11 mouse cellular contexts compared by ENCODE assay signal in genomic region chr11:113182083-113182861, GRCm38 (mm10).
DNase-seq lines count a peak whose midpoint lies in the region; ATAC-seq lines count a peak whose summit lies in the region.
"Had no signal": no experiment of that assay in that cellular context is flagged by ENCODE, and none has a peak within 500 bp of the region (broad histone marks: within the 10 kb centered on the region; RNA-seq: fewer than 3 reads in every experiment).

No protein-coding gene starts in this region.

- no peak overlapping the region for H3K4me2 ChIP-seq in hindbrain, embryonic 11.5 days (replicated peaks; ENCODE audit: low read depth, low read length)
- H3K4me2 ChIP-seq in neural tube, embryonic 11.5 days (ENCODE audit: low read depth): no peak overlapping the region
- no peak overlapping the region for H3K4me2 ChIP-seq in neural tube, embryonic 15.5 days
- no peak overlapping the region for H3K4me2 ChIP-seq in forebrain, embryonic 13.5 days
- H3K4me2 ChIP-seq in neural tube, embryonic 14.5 days (ENCODE audit: low read depth, low read length): no peak overlapping the region
- H3K4me2 ChIP-seq: liver, embryonic 13.5 days; midbrain, embryonic 13.5 days had no signal

- ATAC-seq in hindbrain, embryonic 11.5 days (ENCODE audit: low FRiP score): no peak
- no peak for ATAC-seq in neural tube, embryonic 11.5 days (ENCODE audit: insufficient read depth, low FRiP score, low TSS enrichment)
- ATAC-seq in neural tube, embryonic 15.5 days (ENCODE audit: low FRiP score): no peak
- peak; percentile 68 for ATAC-seq in forebrain, embryonic 13.5 days
- peak; percentile 59; the same call in 1 of the 2 replicates for ATAC-seq in neural tube, embryonic 14.5 days (ENCODE audit: low read depth)
- ATAC-seq in CD4-positive, CD25-positive, alpha-beta regulatory T cell, adult 4 months: no peak
- ATAC-seq: midbrain, embryonic 13.5 days had no signal

- WGBS in hindbrain, embryonic 10.5 days: 67% methylated on average over 13 of the region's 13 CpGs
- WGBS in hindbrain, embryonic 11.5 days: 71% methylated on average over 13 of the region's 13 CpGs
- 67% methylated on average over 13 of the region's 13 CpGs for WGBS in neural tube, embryonic 11.5 days
- WGBS in neural tube, embryonic 15.5 days: 48% methylated on average over 13 of the region's 13 CpGs
- WGBS in forebrain, embryonic 13.5 days: 64% methylated on average over 13 of the region's 13 CpGs
- 49% methylated on average over 13 of the region's 13 CpGs for WGBS in neural tube, embryonic 14.5 days

- DNase-seq in hindbrain, embryonic 10.5 days (ENCODE audit: low spot score): no peak
- no peak for DNase-seq in hindbrain, embryonic 11.5 days (ENCODE audit: low spot score)
- DNase-seq in neural tube, embryonic 11.5 days (ENCODE audit: low spot score): peak; percentile 22
- DNase-seq in urinary bladder, adult 2 months (ENCODE audit: low spot score): no peak
- DNase-seq: gastrocnemius, postnatal 25 days; liver, embryonic 13.5 days had no signal

- peaks cover 31% of the 10 kb centered on the region for H3K27me3 ChIP-seq in hindbrain, embryonic 10.5 days (ENCODE audit: insufficient read depth, poor library complexity, severe bottlenecking)
- no peaks in the 10 kb centered on the region; the same call in 1 of the 2 replicates for H3K27me3 ChIP-seq in hindbrain, embryonic 11.5 days (ENCODE audit: control insufficient read depth, insufficient read depth, low read length)
- no peaks in the 10 kb centered on the region for H3K27me3 ChIP-seq in neural tube, embryonic 11.5 days (ENCODE audit: control insufficient read depth, insufficient read depth, low read length)
- H3K27me3 ChIP-seq in neural tube, embryonic 15.5 days (replicated peaks): no peaks in the 10 kb centered on the region
- H3K27me3 ChIP-seq in forebrain, embryonic 13.5 days: no peaks in the 10 kb centered on the region
- H3K27me3 ChIP-seq in neural tube, embryonic 14.5 days (ENCODE audit: control insufficient read depth, insufficient read depth, low read length): no peaks in the 10 kb centered on the region

- peaks cover 98% of the 10 kb centered on the region for H3K4me1 ChIP-seq in hindbrain, embryonic 10.5 days (replicated peaks)
- peaks cover 15% of the 10 kb centered on the region for H3K4me1 ChIP-seq in hindbrain, embryonic 11.5 days (replicated peaks; ENCODE audit: control insufficient read depth, insufficient read depth, low read length)
- H3K4me1 ChIP-seq in neural tube, embryonic 11.5 days (ENCODE audit: control insufficient read depth, insufficient read depth, low read length): peaks cover 38% of the 10 kb centered on the region
- peaks cover 48% of the 10 kb centered on the region for H3K4me1 ChIP-seq in neural tube, embryonic 15.5 days
- peaks cover 95% of the 10 kb centered on the region for H3K4me1 ChIP-seq in forebrain, embryonic 13.5 days
- peaks cover 22% of the 10 kb centered on the region for H3K4me1 ChIP-seq in neural tube, embryonic 14.5 days (ENCODE audit: control insufficient read depth, insufficient read depth, low read length)
- H3K4me1 ChIP-seq: liver, embryonic 13.5 days had no signal

- H3K9ac ChIP-seq in hindbrain, embryonic 11.5 days (ENCODE audit: low read depth, low read length): no peak overlapping the region
- no peak overlapping the region for H3K9ac ChIP-seq in neural tube, embryonic 11.5 days (ENCODE audit: low read length)
- H3K9ac ChIP-seq in neural tube, embryonic 15.5 days (replicated peaks): no peak overlapping the region
- H3K9ac ChIP-seq in forebrain, embryonic 13.5 days: no peak overlapping the region
- no peak overlapping the region for H3K9ac ChIP-seq in neural tube, embryonic 14.5 days (replicated peaks; ENCODE audit: low read depth, low read length)
- H3K9ac ChIP-seq: liver, embryonic 13.5 days; midbrain, embryonic 13.5 days had no signal

- H3K9me3 ChIP-seq in hindbrain, embryonic 10.5 days: no peaks in the 10 kb centered on the region
- no peaks in the 10 kb centered on the region for H3K9me3 ChIP-seq in hindbrain, embryonic 11.5 days (ENCODE audit: control insufficient read depth, low read length)
- no peaks in the 10 kb centered on the region for H3K9me3 ChIP-seq in neural tube, embryonic 11.5 days (ENCODE audit: control insufficient read depth, low read length)
- no peaks in the 10 kb centered on the region for H3K9me3 ChIP-seq in neural tube, embryonic 15.5 days (replicated peaks)
- H3K9me3 ChIP-seq in forebrain, embryonic 13.5 days (replicated peaks): no peaks in the 10 kb centered on the region
- no peaks in the 10 kb centered on the region for H3K9me3 ChIP-seq in neural tube, embryonic 14.5 days (ENCODE audit: control insufficient read depth, low read length)
- H3K9me3 ChIP-seq: liver, embryonic 13.5 days; midbrain, embryonic 13.5 days had no signal

- peak overlapping the region; percentile 66 for H3K27ac ChIP-seq in hindbrain, embryonic 10.5 days
- no peak overlapping the region for H3K27ac ChIP-seq in hindbrain, embryonic 11.5 days (ENCODE audit: low read depth, low read length)
- H3K27ac ChIP-seq in neural tube, embryonic 11.5 days (ENCODE audit: low read depth, low read length): no peak overlapping the region
- no peak overlapping the region for H3K27ac ChIP-seq in neural tube, embryonic 15.5 days (replicated peaks)
- H3K27ac ChIP-seq in forebrain, embryonic 13.5 days: peak overlapping the region; percentile 54
- no peak overlapping the region for H3K27ac ChIP-seq in neural tube, embryonic 14.5 days (ENCODE audit: low read depth, low read length)
- H3K27ac ChIP-seq: liver, embryonic 13.5 days; midbrain, embryonic 13.5 days had no signal

- H3K36me3 ChIP-seq in hindbrain, embryonic 10.5 days: no peaks in the 10 kb centered on the region
- H3K36me3 ChIP-seq in hindbrain, embryonic 11.5 days (ENCODE audit: control insufficient read depth, insufficient read depth, low read length): no peaks in the 10 kb centered on the region
- no peaks in the 10 kb centered on the region for H3K36me3 ChIP-seq in neural tube, embryonic 11.5 days (ENCODE audit: control insufficient read depth, insufficient read depth, low read length)
- no peaks in the 10 kb centered on the region for H3K36me3 ChIP-seq in neural tube, embryonic 15.5 days
- H3K36me3 ChIP-seq in forebrain, embryonic 13.5 days (ENCODE audit: poor library complexity, severe bottlenecking): no peaks in the 10 kb centered on the region
- no peaks in the 10 kb centered on the region for H3K36me3 ChIP-seq in neural tube, embryonic 14.5 days (ENCODE audit: control insufficient read depth, insufficient read depth, low read length)
- H3K36me3 ChIP-seq: liver, embryonic 13.5 days; midbrain, embryonic 13.5 days had no signal

- H3K4me3 ChIP-seq in hindbrain, embryonic 10.5 days: no peak overlapping the region
- no peak overlapping the region for H3K4me3 ChIP-seq in hindbrain, embryonic 11.5 days (ENCODE audit: low read depth, low read length)
- H3K4me3 ChIP-seq in neural tube, embryonic 11.5 days (ENCODE audit: low read depth, low read length): no peak overlapping the region
- H3K4me3 ChIP-seq in neural tube, embryonic 15.5 days (replicated peaks): no peak overlapping the region
- H3K4me3 ChIP-seq in forebrain, embryonic 13.5 days: no peak overlapping the region
- H3K4me3 ChIP-seq in neural tube, embryonic 14.5 days (ENCODE audit: low read depth, low read length): no peak overlapping the region
- H3K4me3 ChIP-seq: liver, embryonic 13.5 days; midbrain, embryonic 13.5 days had no signal

Comparison
In these comparisons a context has a peak if more than half of its experiments do, and no peak if none do; other contexts are left out.
1. H3K27ac ChIP-seq: peak in hindbrain, embryonic 10.5 days (single experiment) and forebrain, embryonic 13.5 days (single experiment); none in hindbrain, embryonic 11.5 days (single experiment), neural tube, embryonic 11.5 days (single experiment), neural tube, embryonic 15.5 days (single experiment) and neural tube, embryonic 14.5 days (single experiment).
2. ATAC-seq: peak in forebrain, embryonic 13.5 days (single experiment) and neural tube, embryonic 14.5 days (single experiment); none in hindbrain, embryonic 11.5 days (single experiment), neural tube, embryonic 11.5 days (single experiment), neural tube, embryonic 15.5 days (single experiment) and CD4-positive, CD25-positive, alpha-beta regulatory T cell, adult 4 months (single experiment).